Mouse (Mus musculus): ENCODE results near the gene Rbbp8nl.
"Not testable (repeated sequence)": the region's sequence is repeated elsewhere in the genome, so short reads cannot be mapped to it uniquely, and the experiment has no call there.

Gene Rbbp8nl

DNA sequence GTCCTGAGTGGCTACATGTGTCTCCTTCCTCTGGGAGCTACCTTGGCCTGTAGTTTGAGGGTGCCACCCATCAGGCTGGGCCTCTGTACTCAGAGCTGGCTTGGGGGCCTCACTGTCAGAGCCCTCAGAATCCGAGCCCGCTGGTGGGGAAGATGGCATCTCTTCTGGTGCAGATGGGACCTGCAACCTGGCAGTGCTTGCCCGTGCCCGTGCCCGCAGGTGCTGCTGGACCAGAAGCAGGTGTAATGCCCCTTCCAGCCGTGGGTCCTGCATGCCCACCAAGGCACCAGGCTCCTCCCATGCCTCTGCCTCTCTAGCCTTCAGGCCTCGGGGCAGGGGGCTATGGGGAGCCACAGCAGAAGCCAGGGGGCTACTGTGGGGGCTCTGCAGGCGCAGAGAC lies 10.4 kb downstream of the Rbbp8nl start:
- DNase-seq (ENCODE audit: low read depth), result no peak

DNA sequence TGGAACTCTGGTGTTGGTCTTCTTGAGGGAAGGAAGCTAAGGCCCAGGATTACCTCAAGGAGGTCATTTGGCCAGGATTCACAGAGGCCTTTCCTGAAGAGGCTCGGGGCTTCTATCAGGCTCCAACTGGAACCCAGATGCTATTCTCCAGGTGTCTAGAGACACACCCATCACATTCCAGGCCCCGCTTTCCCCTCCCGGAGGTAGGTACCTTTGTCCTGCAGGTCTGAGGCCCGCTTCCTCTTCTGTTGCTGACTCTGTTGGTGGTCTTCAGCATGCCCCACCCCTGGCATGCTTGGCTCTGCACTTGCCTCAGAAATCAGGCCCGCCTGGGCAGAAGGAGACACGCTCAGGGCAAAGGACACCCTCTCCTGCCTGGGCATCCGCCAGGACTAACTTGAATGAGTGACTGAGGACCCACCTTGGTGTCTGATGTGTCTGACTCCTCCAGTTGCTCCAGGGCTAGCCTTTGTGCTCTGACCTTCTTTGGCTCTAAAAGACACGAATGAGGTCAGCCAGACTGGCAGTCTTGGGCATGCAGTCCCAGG lies 11.8 kb downstream of the Rbbp8nl start:
- no peak for DNase-seq (ENCODE audit: low read depth)

DNA sequence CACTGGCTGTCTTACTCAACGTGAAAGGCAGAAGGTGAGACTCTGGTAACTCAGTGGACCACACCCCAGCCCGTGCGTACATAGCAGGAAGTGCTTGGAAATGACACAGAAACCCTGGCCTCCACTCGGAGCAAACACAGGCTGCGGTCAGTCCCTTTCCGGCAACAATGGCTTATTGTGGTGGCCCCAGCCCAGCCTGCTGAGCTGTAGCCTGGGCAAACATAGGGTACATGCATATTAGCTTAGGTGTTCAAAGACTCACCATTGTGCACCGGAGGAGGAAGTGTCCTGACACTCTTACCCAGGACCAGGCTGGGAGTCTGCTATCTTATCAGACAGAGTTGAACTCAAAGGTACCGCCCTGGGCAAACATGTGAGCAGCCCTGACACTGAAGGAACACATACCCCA lies 12.8 kb downstream of the Rbbp8nl start:
- DNase-seq (ENCODE audit: low read depth), result no peak

DNA sequence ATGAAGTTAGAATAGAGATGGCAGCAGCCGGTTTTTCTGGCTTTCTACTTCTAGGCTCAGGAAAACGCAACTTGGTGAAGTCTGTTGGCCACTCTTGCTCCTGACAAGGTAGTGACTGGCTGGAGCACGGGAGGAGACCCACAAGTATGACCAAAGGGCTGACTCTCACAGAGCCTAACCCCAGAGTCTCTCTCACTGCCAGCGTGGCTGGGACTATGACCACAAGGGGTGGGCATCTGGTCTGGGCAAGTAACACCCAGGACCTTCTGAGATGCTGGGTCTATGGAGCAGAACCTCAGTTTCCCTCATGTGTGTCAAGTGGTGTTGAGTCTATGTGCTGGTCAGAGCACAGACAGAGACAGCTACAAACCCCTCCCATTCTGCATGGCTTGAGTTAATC lies 13.3 kb downstream of the Rbbp8nl start:
- no peak for DNase-seq (ENCODE audit: low read depth)

DNA sequence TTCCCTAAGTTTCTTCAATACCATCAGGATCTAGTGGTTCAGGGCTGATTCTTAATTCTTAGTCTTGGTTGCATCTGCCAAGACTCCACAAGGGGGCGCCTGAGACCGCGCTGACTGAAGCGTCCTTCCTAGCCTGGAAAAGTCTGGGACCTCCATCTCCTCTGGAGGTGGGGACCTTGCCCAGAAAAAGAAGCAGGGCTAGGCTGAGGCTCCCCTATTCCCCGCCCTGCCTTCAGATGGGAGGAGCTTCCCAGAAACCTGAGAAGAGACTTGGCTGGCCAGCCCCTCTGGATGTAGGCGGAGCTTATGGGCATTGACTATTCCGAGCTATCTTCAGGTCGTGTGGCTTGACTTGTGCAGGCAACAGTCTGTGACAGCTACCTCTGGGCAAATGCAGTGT lies 13.8 kb downstream of the Rbbp8nl start:
- peak; percentile 73 for DNase-seq (ENCODE audit: low read depth)

DNA sequence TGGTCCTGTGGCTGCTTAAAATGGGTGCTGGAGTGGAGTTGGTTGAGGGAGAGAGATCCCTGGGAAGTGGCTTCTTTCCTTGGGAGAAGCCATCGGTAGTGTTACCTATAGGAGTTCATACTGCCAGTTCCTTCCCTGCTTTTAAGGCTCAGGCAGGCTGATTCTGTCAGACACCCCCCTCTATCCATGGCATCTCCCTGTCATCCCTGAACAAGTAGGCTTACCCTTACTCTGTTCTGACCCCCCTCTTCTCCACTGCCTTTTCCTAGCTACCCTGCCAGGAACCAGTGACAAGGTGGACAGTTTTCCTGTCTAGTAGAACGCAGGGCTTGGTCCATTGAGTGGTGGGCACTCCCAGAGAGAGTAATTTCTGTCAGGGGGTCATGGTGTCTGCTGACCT lies 15.2 kb downstream of the Rbbp8nl start:
- no peak for DNase-seq (ENCODE audit: low read depth)

DNA sequence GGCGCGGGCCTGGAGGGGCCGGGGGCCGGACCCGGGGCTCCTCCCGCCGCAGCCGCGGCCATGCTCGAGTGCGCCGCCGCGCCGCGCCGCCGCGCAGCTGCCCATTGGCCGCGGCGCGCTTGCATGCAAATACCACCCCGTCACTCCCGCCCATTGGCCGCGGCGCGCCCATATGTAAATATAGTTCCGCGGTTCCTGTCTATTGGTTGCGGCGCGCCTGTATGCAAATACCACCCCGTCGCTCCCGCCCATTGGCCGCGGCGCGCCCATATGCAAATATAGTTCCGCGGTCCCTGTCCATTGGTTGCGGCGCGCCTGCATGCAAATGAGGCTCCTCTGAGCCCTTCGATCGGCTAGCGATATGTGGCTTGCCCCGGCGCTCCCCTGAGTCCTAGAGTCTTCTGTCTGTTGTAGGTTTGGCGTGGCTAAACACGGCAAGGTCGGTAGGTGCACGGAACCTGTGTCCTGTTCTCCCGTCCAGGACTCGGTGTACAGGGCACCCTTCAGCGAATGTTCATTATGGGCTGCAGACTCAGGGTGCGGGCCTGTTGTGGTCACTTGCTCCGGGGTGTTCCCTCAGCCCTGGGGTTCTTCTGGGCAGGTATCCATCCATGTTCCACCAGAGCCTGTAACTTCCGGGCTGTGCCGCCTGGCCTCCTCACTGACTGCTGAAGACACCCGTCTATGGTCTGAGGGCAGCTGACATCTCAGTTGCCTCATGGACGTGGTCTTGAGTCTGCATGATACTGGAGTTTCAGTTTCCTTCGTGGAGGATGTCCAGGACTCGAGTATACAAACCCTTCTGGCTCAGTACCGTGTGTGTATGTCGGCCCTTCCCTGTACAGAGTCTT lies 16.1 kb downstream of the Rbbp8nl start, which contains the start of gene Cables2:
Gene Cables2 (minus strand): TSS at position 103 of the 851 bp plus-strand sequence.
- peak; percentile 91 for DNase-seq (ENCODE audit: low read depth)

DNA sequence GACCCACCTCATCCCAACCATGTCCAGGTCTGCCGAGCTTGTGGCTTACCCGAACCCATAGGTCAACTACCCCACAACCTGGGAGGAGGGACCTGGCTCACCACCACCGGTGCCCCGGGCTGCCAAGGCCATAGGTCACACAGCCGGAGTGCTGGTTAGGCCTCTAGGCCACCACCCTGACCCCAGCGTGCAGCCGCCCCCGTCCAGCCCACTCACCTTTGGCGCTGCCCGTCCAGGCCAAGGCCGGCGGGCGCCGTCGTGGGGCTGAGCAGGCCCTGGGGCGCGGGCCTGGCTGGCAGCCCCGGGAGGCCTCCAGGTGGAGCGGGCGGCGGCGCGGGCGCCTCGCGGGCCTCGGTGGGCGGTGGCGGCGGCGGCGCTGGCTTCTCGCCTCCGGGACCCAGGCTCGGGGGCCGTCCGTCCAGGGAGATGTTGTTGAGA lies 16.8 kb downstream of the Rbbp8nl start:
- DNase-seq (ENCODE audit: low read depth), result no peak

DNA sequence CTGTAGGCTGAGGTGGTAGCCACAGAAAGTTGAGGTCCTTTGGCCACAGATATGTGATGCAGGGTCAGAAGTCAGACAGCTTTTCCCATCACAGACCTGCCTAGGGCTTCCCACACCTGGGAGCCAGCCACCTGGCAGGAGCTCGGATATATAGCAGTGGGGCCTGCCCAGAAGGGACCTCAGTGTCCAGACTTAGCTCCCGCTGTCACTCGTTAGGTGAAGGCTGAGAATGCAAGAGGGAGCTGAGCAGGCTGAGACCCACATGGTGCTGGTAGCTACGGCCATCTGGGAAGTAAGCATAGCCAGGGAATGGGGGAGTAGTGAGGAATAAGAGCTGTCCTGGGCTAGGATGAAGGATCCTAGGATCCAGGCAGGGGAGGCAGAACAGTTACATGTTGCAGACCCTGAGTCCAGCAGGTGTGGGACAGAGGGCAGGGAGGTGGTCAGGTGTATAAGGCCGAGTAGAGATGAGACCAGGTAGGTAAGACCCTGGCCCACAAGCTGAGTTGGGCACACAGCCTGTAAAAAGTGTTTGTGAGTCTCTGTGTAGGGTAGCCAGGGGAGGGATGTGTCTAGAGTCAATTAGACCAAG lies 17.8 kb downstream of the Rbbp8nl start:
- DNase-seq (ENCODE audit: low read depth), result no peak

DNA sequence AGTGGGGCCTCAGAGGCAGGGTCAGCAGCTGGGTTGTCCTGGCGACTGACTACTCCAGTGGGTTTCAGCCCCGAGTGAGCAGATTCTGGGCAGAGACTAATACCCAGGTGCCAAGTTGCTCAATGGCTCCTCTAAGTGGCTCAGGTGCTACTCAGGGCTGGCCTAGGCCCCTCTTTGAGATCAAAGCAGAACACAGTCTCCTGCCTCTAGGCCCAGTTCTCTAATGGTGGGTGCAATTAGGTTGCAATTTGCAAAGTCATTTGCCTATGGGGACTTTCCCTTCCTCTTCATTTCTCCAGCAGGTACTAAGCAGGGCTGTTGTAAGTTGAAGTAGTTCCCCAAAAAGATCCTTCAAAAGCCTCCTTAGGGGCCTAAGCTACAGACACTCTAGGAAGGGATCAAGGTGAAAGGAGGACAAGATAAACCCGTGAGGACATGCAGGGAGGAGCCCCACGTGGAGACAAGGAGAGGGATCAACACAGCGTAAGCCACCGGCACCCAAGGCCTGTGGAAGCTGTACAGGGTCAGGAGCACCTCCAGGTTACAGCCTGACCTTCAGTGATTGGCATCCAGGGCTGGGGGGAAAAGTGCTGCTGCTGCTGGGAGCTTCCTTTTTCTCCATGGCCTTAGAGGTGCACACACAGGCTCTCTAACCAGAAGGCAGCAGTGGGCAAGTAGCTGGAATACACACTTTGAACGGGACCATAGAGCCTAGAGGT lies 19.0 kb downstream of the Rbbp8nl start:
- DNase-seq (ENCODE audit: low read depth), result no peak

DNA sequence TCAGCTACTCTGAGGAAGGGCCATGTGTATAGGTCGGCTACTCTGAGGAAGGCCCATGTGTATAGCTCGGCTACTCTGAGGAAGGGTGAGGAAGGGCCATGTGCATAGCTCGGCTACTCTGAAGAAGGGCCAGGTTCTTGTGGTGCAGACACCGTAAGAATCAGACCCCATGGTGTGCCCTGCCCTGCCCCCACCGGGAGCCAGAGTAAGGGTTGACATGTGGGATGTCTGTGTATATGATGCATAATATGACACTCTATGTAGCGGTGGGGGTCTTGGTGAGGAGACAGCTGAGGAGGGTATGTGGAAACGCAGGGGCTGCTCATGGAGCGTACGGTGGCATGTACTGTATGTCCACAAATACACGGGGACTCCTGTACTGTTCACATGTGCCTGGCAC lies 20.4 kb downstream of the Rbbp8nl start:
- DNase-seq (ENCODE audit: low read depth), result no peak

DNA sequence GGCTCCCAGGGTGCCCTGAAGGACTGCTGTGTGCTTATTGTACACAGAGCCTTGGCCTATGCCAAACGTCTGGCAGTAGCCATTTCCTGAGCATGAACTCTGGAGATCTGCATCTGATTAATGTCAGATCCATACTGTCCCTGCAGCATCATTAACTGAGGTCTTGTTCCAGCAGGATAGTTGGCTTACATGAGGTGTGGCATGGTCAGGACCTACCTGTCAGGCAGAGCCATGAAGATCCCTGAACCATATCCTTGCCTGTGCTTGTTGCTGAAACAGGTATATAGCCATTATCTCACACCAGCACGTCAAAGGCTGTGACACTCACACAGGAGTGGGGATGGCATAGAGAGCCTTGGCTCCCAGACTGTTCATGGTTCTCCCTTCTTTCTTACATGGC lies 21.7 kb downstream of the Rbbp8nl start:
- no peak for DNase-seq (ENCODE audit: low read depth)

DNA sequence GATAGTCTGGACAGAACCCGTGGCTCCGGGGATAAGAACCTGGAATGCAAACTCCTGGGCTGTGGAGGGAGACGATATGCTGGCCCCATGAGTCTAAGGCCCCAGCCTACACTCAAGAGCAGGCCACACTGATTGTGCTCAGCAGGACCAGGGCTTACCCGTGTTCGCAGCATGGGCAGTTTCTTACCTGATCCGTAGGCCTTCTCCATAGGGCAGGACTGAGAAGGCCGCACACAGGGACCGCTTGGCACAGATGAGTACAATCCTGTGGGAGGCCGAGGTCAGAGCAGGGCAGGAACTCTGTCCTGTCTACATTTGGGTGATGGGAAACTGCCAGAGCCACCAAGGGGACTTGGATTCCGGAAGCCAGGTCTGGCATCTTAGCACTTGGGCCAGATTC lies 26.8 kb downstream of the Rbbp8nl start:
- no peak for DNase-seq (ENCODE audit: low read depth)

DNA sequence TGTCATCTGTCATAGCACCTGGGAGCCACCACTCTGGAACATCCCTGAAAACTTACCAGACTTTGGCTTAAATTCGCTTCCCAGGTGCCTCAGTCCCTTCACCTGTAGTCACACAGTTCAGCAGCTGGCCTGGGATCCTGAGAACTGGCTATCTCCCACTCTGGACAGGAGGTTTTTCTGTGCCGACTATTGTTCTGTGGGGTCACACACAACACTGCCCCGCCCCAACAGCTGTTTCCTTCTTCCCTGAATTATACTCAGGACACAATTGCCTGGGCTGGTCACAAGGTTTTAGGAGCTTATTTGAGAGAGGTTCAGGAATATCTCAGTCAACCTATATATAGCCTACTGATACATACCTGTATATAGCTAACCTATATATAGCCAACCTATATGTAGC lies 27.2 kb downstream of the Rbbp8nl start:
- DNase-seq (ENCODE audit: low read depth), result no peak

DNA sequence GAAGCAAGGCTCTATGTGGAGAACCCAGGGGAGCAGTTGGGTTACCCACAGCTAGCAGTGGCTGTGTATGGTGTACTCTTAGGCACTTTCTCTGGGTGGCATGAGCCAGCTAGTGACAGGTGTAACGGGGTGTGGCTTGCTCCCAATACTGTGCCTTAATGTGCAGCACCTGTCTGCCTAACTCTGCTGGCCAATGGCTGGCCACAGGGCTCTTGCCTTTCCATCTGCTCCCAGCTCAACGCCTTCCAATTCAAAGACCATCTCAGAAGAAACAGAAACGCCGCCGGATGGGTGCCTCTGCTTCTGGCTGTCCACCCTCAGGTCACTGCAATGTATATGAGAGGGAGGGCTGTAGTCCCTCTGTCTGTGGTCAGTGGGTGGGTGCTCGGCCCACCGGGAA lies 27.8 kb downstream of the Rbbp8nl start:
- no peak for DNase-seq (ENCODE audit: low read depth)

DNA sequence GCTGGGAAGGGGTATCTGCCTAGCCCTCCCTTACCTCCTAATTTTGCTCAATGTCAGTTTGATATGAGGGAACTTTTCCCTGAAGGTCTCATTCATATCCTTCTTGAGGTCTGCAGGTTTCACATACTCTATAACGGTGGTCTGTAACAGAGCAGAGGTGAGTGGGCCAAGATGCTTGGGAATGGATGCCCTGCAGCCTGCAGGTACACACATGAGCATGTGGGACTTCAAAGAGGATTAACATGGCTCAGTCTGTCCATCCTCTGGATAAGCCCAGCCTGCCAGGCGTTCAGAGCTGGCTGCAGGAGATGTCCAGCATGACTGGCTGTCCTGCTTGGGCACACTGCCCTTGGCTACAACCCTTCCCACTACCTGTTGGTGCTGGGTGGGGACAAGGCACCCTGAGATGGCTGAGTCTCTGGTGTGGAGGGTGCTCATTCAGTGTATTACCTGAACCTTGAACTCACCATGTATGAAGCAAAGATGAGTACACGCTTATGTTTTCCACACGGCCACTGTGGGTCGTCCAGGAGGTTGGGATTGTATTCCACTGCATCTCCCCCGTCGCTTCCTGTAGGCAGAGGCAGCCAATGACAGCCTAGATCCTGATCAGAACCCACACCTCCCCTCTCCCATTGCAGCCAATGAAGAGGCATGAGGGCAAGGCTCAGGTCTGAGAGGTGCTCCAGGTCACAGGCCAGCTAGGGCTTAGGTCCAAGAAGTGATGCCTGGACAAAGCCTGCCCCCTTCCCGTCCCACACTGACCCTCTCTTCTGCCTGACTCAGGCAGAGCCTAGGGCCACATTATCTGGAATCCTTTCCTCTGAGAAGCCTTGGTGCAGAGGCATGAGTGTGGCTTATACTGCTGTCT lies 28.8 kb downstream of the Rbbp8nl start:
- DNase-seq (ENCODE audit: low read depth), result no peak

DNA sequence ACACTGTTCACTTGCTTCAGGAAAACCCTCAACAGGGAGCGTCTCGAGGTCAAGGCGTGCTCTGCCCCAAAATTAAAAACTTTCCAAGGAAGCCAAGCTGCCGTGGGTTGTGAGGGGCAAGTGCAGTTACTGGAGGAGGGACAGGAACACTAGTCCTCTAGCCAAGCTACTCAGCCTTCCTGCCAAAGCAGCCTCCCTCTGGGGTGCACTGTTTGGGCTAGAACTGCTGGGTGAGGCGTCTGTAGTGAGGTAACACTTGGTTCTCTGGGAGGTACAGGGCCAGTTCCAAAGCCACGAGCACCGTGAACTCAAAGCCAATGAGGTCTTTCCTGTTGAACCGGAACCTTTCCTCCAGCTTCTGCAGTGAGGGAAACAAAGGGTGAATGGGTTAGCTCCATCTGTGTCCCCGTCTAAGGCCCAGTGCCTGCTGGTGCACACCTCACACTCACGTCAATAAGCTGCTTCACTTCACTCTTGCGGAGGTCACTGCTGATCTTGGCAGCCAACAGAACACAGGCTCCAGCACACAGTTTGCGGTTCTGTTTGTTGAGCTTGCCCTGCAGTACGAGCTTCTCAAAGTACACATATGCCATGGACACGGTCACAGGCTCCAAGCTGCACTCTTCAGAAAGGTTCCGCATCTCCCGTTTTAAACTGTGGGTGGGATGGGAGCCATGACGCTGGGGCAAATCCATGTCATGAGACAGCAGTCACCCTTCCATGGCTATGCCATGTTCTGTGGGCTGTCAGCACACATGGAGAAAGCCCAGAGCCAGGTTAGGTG lies 29.7 kb downstream of the Rbbp8nl start:
- DNase-seq (ENCODE audit: low read depth), result not testable (repeated sequence)

DNA sequence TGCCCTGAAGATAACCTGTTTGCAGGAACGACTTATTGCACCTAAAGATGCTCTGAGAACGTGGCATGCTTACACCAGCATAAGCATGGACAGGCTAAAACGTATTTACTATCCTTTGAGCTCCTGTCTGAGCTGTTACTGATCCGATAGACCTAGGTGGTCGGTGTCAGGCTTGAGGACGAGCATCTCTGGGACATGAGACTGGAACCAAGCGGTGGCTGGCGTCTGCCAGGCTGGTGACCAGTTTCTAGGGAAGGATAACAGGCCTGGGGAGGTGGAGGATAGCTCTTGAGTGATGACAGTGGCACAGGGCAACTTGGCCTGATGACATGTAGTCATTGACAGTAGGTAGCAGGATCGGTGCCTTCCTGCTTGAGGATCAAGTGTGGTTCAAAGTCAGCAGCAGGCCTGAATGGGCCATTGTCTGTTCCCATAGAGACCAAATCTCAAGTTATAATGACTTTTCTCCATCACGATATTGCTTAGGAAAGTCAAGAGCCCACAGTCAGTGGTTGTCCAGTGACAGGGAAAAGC lies 30.7 kb downstream of the Rbbp8nl start:
- DNase-seq (ENCODE audit: low read depth), result not testable (repeated sequence)

DNA sequence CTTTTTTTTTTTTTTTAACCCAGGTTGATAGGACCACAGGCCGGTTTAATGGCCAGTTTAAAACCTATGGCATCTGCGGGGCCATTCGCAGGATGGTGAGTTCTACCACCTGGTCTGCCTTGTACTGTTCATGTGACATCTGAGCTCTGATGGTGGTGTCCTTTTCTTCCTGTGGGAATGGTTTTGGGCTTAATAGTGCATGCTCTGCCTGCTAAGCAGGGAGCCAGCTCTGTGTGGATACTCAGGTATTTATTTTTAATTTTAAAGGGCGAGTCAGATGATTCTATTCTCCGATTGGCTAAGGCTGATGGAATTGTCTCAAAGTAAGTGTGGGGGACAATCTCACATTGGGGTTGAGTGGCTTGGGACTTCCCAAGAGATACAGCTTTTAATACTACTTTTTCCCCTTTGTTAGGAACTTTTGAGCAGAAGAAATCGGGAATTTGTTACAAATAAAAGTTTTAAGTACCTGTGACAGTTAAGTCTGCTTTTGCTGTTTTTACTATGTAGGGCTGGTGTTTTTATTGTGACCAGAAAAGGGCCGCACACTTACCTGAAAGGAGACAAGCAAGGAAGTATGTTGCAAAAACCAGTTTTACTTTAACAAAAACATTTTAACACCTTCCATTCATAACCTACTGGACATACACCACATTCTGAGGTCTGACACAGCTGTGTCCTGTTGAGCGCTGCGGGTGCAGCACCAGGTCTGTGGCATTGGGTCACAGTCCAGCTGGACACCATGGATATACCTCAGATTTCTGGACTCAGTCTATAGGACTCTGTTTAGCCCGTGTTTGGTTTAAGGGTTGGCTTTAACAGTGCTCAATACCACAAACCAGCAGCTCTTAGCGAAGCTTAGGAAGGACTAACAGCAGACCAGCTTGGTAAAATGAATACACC lies 31.5 kb downstream of the Rbbp8nl start:
- DNase-seq (ENCODE audit: low read depth), result no peak
